In genomic region chr11:86939503-86939902, GRCm38 (mm10) we compare ENCODE assay signal across 17 mouse cellular contexts.
"Had no signal": no experiment of that assay in that cellular context is flagged by ENCODE, and none has a peak within 500 bp of the region (broad histone marks: within the 10 kb centered on the region; RNA-seq: fewer than 3 reads in every experiment).

No protein-coding gene starts in this region.

- H3K27ac ChIP-seq: lung, embryonic 15.5 days; macrophage; midbrain, embryonic 13.5 days; midbrain, embryonic 15.5 days; neural tube, embryonic 12.5 days; stomach, embryonic 15.5 days; stomach, postnatal 0 days had no signal

- DNase-seq: liver, postnatal 0 days; lung, adult 2 months; lung, postnatal 14 days; lung, postnatal 36 days; thymus, adult 2 months; thymus, postnatal 25 days; thymus, postnatal 4 days had no signal

- ATAC-seq: liver, postnatal 0 days; lung, postnatal 0 days; midbrain, embryonic 13.5 days; midbrain, embryonic 15.5 days had no signal

- H3K9me3 ChIP-seq: lung, embryonic 15.5 days; megakaryocyte, embryonic 14.5 days; midbrain, embryonic 13.5 days; midbrain, embryonic 15.5 days; neural tube, embryonic 12.5 days; stomach, embryonic 15.5 days had no signal

- H3K4me1 ChIP-seq: midbrain, embryonic 13.5 days; midbrain, embryonic 15.5 days; neural tube, embryonic 12.5 days; stomach, embryonic 15.5 days had no signal

- H3K4me3 ChIP-seq: lung, embryonic 15.5 days; megakaryocyte, embryonic 14.5 days; midbrain, embryonic 13.5 days; midbrain, embryonic 15.5 days; neural tube, embryonic 12.5 days; stomach, embryonic 15.5 days had no signal

- H3K36me3 ChIP-seq: midbrain, embryonic 15.5 days; stomach, embryonic 15.5 days had no signal

- H3K4me2 ChIP-seq: lung, embryonic 15.5 days; midbrain, embryonic 11.5 days; midbrain, embryonic 13.5 days; midbrain, embryonic 15.5 days; neural tube, embryonic 12.5 days; stomach, embryonic 15.5 days had no signal

- H3K9ac ChIP-seq: liver, postnatal 0 days; lung, embryonic 15.5 days; midbrain, embryonic 13.5 days; midbrain, embryonic 15.5 days; neural tube, embryonic 12.5 days; stomach, embryonic 15.5 days had no signal

- H3K27me3 ChIP-seq: lung, embryonic 15.5 days; midbrain, embryonic 13.5 days; midbrain, embryonic 15.5 days; neural tube, embryonic 12.5 days; stomach, embryonic 15.5 days had no signal
